Mouse (Mus musculus): Measurements from ENCODE around the gene Klk1b9.
"Not testable (repeated sequence)": the region's sequence is repeated elsewhere in the genome, so short reads cannot be mapped to it uniquely, and the experiment has no call there.

Gene Klk1b9

GRCm38 (mm10) chr7:43975761-43976160 lies at the start of gene Klk1b9:
Gene Klk1b9, plus strand, starts transcription at chr7:43976061.
- not testable (repeated sequence) for DNase-seq (ENCODE audit: low spot score in 2 of 2)

DNA sequence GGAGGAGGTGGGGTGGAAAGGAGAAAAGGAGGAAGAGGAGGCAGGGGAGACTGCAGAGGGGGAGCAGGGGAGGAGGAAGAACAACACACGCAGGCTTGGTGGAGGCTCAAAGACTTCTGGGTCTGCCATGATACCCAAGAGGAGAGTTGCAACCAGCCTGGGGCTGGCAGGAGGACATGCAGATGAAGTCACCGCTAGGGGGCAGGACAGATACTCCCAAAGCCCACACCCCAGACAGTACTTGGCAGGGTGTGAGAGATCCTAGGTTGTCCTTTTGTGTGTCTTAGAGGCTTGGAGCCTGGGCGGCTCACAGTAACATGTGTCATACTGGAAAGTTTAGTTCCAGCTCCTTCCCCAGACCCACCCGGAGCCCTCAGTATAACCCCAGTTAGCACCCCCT lies 47.3 kb upstream of the Klk1b9 start:
- DNase-seq (ENCODE audit: low spot score in 2 of 2), result no peak

- DNase-seq (ENCODE audit: low spot score in 2 of 2), result no peak
Measured at GRCm38 (mm10) chr7:43932337-43932736, 43.5 kb upstream of the Klk1b9 start.

- no peak for DNase-seq (ENCODE audit: low spot score in 2 of 2)
Measured at GRCm38 (mm10) chr7:43933440-43933839, 42.4 kb upstream of the Klk1b9 start, which contains the start of gene Klk15. Gene Klk15, plus strand, starts transcription at chr7:43933740.

DNA sequence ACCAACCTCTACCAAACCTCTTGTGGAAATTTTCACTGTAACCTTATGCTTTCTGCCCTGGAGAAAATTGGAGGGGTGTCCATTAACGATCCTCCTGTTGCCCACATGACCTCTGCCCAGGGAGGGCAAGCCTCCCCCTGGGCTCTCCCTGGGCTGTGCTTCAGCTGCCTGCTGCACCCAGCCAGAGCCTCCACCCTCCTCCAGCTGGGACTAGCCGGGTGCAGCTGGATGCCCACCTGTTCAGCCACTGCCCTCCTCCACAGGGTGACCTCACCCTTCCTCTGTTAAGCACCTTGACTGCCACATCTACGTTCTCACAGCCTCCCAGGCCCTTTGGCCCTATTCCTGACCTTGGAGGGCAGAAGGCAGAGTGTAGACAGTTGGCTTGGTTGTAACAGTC lies 41.1 kb upstream of the Klk1b9 start:
- no peak for DNase-seq (ENCODE audit: low spot score in 2 of 2)

DNA sequence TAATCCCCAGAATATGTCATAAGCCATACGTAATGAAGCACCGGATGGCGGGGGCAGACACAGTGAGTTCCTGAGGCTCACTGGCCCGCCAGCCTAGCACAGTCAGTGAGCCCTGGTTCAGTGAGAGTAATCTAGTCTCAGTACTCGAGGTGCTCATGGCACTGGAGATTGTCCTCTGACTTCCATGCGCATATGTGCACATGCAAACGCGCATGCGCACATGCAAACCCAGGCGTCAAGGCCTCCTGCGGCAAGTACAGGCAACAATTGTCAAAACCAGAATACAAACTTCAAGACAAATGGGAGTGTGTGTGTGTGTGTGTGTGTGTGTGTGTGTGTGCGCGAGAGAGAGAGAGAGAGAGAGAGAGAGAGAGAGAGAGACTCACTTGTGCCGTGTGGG lies 39.3 kb upstream of the Klk1b9 start:
- DNase-seq (ENCODE audit: low spot score in 2 of 2), result no peak

DNA sequence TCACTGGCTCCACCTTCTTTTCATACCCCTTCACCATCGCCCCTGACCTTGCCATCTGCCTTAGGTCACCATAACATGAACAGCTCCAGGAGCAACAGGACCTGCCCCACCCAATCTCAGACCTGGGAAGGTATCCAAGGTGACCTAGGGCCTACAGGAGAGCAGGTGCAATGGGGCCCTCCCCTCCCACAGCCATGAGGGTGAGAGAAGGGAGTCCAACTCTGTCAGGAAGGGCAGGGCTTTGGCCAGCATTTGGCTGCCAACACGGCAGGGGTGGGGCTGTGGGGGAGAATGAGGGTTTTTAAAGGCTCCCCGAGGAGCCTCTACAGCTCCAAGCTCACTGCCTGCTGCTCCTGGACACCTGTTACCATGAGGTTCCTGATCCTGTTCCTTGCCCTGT lies 33.6 kb upstream of the Klk1b9 start:
- not testable (repeated sequence) for DNase-seq (ENCODE audit: low spot score in 2 of 2)

DNA sequence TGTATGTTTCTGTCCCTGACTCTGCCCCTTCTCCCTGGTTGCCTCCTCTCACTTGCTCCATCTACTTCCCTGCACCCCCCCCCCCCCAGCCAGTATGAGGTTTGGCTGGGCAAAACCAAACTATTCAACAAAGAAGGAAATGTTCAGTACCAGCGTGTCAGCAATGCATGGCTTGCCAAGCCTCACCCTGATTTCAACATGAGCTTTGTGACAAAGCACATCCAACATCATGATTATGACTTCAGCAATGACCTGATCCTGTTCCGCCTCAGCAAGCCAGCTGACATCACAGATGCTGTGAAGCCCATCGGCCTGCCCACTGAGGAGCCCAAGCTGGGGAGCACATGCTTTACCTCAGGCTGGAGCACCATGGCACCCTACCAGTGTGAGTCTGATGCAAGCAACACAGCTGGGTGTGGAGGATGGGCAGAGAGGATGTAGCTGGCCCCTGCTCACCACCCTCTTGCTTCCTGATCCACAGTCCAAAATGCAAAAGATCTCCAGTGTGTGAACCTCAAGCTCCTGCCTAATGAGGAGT lies 31.1 kb upstream of the Klk1b9 start:
- no peak for DNase-seq (ENCODE audit: low spot score in 2 of 2)

- DNase-seq (ENCODE audit: low spot score in 2 of 2), result no peak
Measured at GRCm38 (mm10) chr7:43950364-43950763, 25.5 kb upstream of the Klk1b9 start, which contains the start of gene Klk1b8. Gene Klk1b8, plus strand, starts transcription at chr7:43950664.

GRCm38 (mm10) chr7:43952703-43953102 lies 23.2 kb upstream of the Klk1b9 start:
- DNase-seq (ENCODE audit: low spot score in 2 of 2), result no peak

DNA sequence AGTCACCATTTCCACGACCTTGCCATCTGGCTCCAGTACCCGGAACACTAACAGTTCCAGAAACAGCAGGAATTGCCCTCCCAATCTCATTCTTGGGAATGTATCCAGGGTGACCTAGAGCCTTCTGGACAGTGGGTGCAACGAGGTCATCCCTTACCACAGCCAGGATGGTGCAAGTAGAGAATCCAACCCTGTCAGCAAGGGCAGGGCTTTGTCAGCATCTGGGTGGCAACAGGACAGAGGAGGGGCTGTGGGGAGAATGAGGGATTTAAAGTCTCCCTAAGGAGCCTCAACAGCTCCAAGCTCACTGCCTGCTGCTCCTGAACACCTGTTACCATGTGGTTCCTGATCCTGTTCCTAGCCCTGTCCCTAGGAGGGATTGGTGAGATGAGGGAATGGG lies 9.4 kb upstream of the Klk1b9 start, which contains the start of gene Klk1b1:
TSS of gene Klk1b1 (plus strand) at position 301 of the 400 bp plus-strand sequence.
- no peak for DNase-seq (ENCODE audit: low spot score in 2 of 2)

- no peak for DNase-seq (ENCODE audit: low spot score in 2 of 2)
Measured at GRCm38 (mm10) chr7:43967058-43967457, 8.8 kb upstream of the Klk1b9 start.

- DNase-seq (ENCODE audit: low spot score in 2 of 2), result no peak
Measured at GRCm38 (mm10) chr7:43967612-43968011, 8.2 kb upstream of the Klk1b9 start.

GRCm38 (mm10) chr7:43985657-43986056 lies 9.8 kb downstream of the Klk1b9 start:
- no peak for DNase-seq (ENCODE audit: low spot score in 2 of 2)

- not testable (repeated sequence) for DNase-seq (ENCODE audit: low spot score in 2 of 2)
Measured at GRCm38 (mm10) chr7:43994821-43995220, 19.0 kb downstream of the Klk1b9 start.

DNA sequence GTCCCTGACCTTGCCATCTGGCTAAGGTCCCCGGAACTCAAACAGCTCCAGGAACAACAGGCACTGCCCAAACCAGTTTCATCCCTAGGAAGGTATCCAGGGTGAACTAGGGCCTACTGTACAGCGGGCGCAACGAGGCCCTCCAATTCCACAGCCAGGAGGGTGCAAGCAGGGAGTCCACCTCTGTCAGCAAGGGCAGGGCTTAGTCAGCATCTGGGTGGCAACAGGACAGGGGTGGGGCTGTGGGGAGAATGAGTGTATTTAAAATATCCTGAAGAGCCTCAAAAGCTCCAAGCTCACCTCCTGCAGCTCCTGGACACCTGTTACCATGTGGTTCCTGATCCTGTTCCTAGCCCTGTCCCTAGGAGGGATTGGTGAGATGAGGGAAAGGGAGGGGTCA lies 19.7 kb downstream of the Klk1b9 start, which contains the start of gene Klk1b11:
TSS of gene Klk1b11 (plus strand) at position 301 of the 400 bp plus-strand sequence.
- not testable (repeated sequence) for DNase-seq (ENCODE audit: low spot score in 2 of 2)

GRCm38 (mm10) chr7:44004847-44005246 lies 29.0 kb downstream of the Klk1b9 start:
- no peak for DNase-seq (ENCODE audit: low spot score in 2 of 2)

GRCm38 (mm10) chr7:44011868-44012267 lies 36.0 kb downstream of the Klk1b9 start, which contains the start of gene Klk1b26:
Gene Klk1b26, plus strand, starts transcription at chr7:44012168.
- DNase-seq (ENCODE audit: low spot score in 2 of 2), result not testable (repeated sequence)

DNA sequence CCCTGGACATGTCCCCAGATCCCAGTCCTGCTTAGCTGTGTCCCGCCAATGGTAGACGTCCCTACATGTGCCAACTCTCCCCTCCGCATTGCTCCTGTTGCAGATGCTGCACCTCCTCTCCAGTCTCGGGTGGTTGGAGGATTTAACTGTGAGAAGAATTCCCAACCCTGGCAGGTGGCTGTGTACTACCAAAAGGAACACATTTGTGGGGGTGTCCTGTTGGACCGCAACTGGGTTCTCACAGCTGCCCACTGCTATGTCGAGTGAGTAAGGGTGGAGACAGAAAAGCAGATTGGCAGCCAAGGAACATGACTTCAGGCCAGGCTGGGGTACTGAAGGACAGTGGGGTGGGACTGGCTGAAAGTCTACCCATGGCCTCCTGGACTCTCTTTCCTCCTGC lies 38.8 kb downstream of the Klk1b9 start:
- not testable (repeated sequence) for DNase-seq (ENCODE audit: low spot score in 2 of 2)

- DNase-seq (ENCODE audit: low spot score in 2 of 2), result no peak
Measured at GRCm38 (mm10) chr7:44015071-44015470, 39.2 kb downstream of the Klk1b9 start.
